Mouse (Mus musculus) erythroid progenitor cell, adult 5-6 weeks (primary cell): Measurements from ENCODE around the gene Kdf1. TPM values are rescaled to one million over a fixed set of nuclear protein-coding genes. Genes with fewer than 3 reads are reported as not detected.
A peak's percentile ranks its signal among the peaks of the same experiment; 100 is the strongest.
"Not testable (repeated sequence)": the region's sequence is repeated elsewhere in the genome, so short reads cannot be mapped to it uniquely, and the experiment has no call there.

Source experiments
- ATAC-seq: replicated peaks from 2 replicates; pipeline ENCODE4 v1.8.0; 2016; ENCODE audit warnings: moderate number of reproducible peaks, mild to moderate bottlenecking, moderate TSS enrichment, inconsistent platforms; ENCODE audit not compliant: poor library complexity, low FRiP score, severe bottlenecking
- total RNA-seq, 2 experiments: library from RNA; stranded (forward) in 1 of 2; stranded (reverse) in 1 of 2; fragments of 150-400 nt in 1 of 2; fragments of 186-747, 209-891 nt in 1 of 2; gene quantifications; 2 replicates each; pipeline versions ENCODE4 v1.2.3 to v1.2.4; 2015 to 2017; ENCODE audit warnings: low replicate concordance in 2 of 2

The Kdf1 gene
- total RNA-seq, 2 experiments from 2014 or later: not detected

- ATAC-seq: no peak
Observed at GRCm38 (mm10) chr4:133494867-133495266, 23.9 kb upstream of the Kdf1 start.

GRCm38 (mm10) chr4:133495711-133496110 lies 23.1 kb upstream of the Kdf1 start:
- no peak for ATAC-seq

GRCm38 (mm10) chr4:133496738-133497445 lies 21.9 kb upstream of the Kdf1 start:
- no peak for ATAC-seq

GRCm38 (mm10) chr4:133497461-133498159 lies 21.2 kb upstream of the Kdf1 start:
- ATAC-seq: no peak

- ATAC-seq: no peak
Observed at GRCm38 (mm10) chr4:133498160-133498724, 20.5 kb upstream of the Kdf1 start, which contains the start of gene Trnp1. Gene Trnp1 (minus strand): TSS chr4:133498550.

GRCm38 (mm10) chr4:133501514-133501913 lies 17.2 kb upstream of the Kdf1 start:
- ATAC-seq: no peak

GRCm38 (mm10) chr4:133504300-133504699 lies 14.5 kb upstream of the Kdf1 start:
- ATAC-seq: no peak

GRCm38 (mm10) chr4:133504755-133505485 lies 13.8 kb upstream of the Kdf1 start:
- ATAC-seq: no peak

GRCm38 (mm10) chr4:133506573-133506972 lies 12.2 kb upstream of the Kdf1 start:
- ATAC-seq: no peak

GRCm38 (mm10) chr4:133508990-133509389 lies 9.8 kb upstream of the Kdf1 start:
- no peak for ATAC-seq

GRCm38 (mm10) chr4:133511050-133511449 lies 7.7 kb upstream of the Kdf1 start:
- no peak for ATAC-seq

- not testable (repeated sequence) for ATAC-seq
Observed at GRCm38 (mm10) chr4:133512511-133512910, 6.3 kb upstream of the Kdf1 start.

- ATAC-seq: peak; percentile 81
Observed at GRCm38 (mm10) chr4:133512972-133513371, 5.8 kb upstream of the Kdf1 start.

- ATAC-seq: no peak
Observed at GRCm38 (mm10) chr4:133519369-133519665, 554 bp downstream of the Kdf1 start.

GRCm38 (mm10) chr4:133521502-133521901 lies 2.7 kb downstream of the Kdf1 start:
- no peak for ATAC-seq

- ATAC-seq: no peak
Observed at GRCm38 (mm10) chr4:133527788-133528187, 9.0 kb downstream of the Kdf1 start.

- no peak for ATAC-seq
Observed at GRCm38 (mm10) chr4:133532777-133533176, 14.0 kb downstream of the Kdf1 start.

- ATAC-seq: no peak
Observed at GRCm38 (mm10) chr4:133536081-133536480, 17.3 kb downstream of the Kdf1 start.

GRCm38 (mm10) chr4:133536652-133537051 lies 17.9 kb downstream of the Kdf1 start:
- ATAC-seq: no peak
